Mouse (Mus musculus) cerebellum, postnatal 10 days (tissue): ENCODE results near the gene Sobp.

ENCODE experiments used
- DNase-seq, 2 experiments: peaks; one replicate each; pipeline ENCODE4 v3.0.0; 2021; ENCODE audit warnings: mixed read lengths in 2 of 2

The Sobp gene

GRCm38 (mm10) chr10:43174326-43175155 lies at the start of gene Sobp, which contains the start of gene 9030612E09Rik:
Gene Sobp, minus strand, starts transcription at chr10:43174530.
Gene 9030612E09Rik, plus strand, starts transcription at chr10:43174704.
- DNase-seq = peak; percentile 87 to 92

- no peak for DNase-seq
Measured at GRCm38 (mm10) chr10:43223391-43223790, 49.1 kb upstream of the Sobp start.

- peak in 1 of 2 experiments; percentile 55 for DNase-seq
Measured at GRCm38 (mm10) chr10:43221659-43222058, 47.3 kb upstream of the Sobp start.

- peak; percentile 93 to 96 for DNase-seq
Measured at GRCm38 (mm10) chr10:43220910-43221625, 46.7 kb upstream of the Sobp start, which contains the start of gene Pdss2. Gene Pdss2, plus strand, starts transcription at chr10:43221486.

GRCm38 (mm10) chr10:43220479-43220878 lies 46.1 kb upstream of the Sobp start:
- DNase-seq = no peak

- no peak for DNase-seq
Measured at GRCm38 (mm10) chr10:43217361-43217900, 43.1 kb upstream of the Sobp start.

GRCm38 (mm10) chr10:43211866-43212265 lies 37.5 kb upstream of the Sobp start:
- DNase-seq = peak; percentile 50 to 51

- no peak for DNase-seq
Measured at GRCm38 (mm10) chr10:43203865-43204264, 29.5 kb upstream of the Sobp start.

GRCm38 (mm10) chr10:43200206-43200605 lies 25.9 kb upstream of the Sobp start:
- DNase-seq = no peak

GRCm38 (mm10) chr10:43180313-43180912 lies 6.1 kb upstream of the Sobp start:
- DNase-seq = peak; percentile 79 to 84

- peak; percentile 69 to 70 for DNase-seq
Measured at GRCm38 (mm10) chr10:43175156-43175601, 849 bp upstream of the Sobp start.

- DNase-seq = peak; percentile 75 to 79
Measured at GRCm38 (mm10) chr10:43173828-43174325, 453 bp downstream of the Sobp start.

GRCm38 (mm10) chr10:43173141-43173827 lies 1.0 kb downstream of the Sobp start:
- peak; percentile 80 to 83 for DNase-seq

GRCm38 (mm10) chr10:43172554-43172953 lies 1.8 kb downstream of the Sobp start:
- DNase-seq = peak in 1 of 2 experiments; percentile 16

- peak in 1 of 2 experiments; percentile 16 for DNase-seq
Measured at GRCm38 (mm10) chr10:43172066-43172465, 2.3 kb downstream of the Sobp start.

GRCm38 (mm10) chr10:43171106-43171505 lies 3.2 kb downstream of the Sobp start:
- DNase-seq = peak; percentile 49 to 53

GRCm38 (mm10) chr10:43168847-43169246 lies 5.5 kb downstream of the Sobp start:
- no peak for DNase-seq

GRCm38 (mm10) chr10:43166817-43167216 lies 7.5 kb downstream of the Sobp start:
- no peak for DNase-seq

- DNase-seq = no peak
Measured at GRCm38 (mm10) chr10:43166146-43166545, 8.2 kb downstream of the Sobp start.

- no peak for DNase-seq
Measured at GRCm38 (mm10) chr10:43164406-43164805, 9.9 kb downstream of the Sobp start.

GRCm38 (mm10) chr10:43162318-43162717 lies 12.0 kb downstream of the Sobp start:
- DNase-seq = no peak

GRCm38 (mm10) chr10:43159333-43159732 lies 15.0 kb downstream of the Sobp start:
- DNase-seq = no peak
